Mouse (Mus musculus): ENCODE data around the gene Zyg11a.

DNA sequence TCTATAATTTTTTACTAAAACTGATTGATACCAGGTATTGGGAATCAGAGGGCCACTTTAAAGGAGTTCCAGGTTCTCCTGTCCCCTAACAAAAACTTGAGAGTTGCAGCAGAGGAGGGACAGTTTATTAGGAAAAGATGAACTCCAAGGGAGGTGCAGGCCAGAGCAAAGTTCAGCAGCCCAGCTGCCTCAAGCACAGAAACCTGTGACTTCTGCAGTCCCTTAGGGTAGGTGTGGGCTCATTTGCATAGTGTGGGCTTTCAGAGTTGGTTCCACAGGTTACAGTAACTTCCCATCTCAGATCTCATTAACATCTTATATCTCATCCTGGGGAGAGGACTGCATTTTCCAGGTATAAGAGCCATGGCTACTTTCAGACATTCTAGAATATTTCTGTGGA is 74.1 kb downstream of the Zyg11a start:
- TF ChIP-seq EP300 (IDR thresholded peaks at IDR 0.05; ENCODE audit: low read depth) (no peak), CTCF (IDR thresholded peaks at IDR 0.05; ENCODE audit: low read depth) (no peak)

All from liver, embryonic 14.5 days (tissue).